Mouse (Mus musculus) hindbrain, postnatal 0 days (tissue): ENCODE measurements around the gene Gm9844. TPM values are rescaled to one million over a fixed set of nuclear protein-coding genes. Genes with fewer than 3 reads are reported as not detected.

Experiments used
- ATAC-seq: fragments of 200-750 bp; cut with Nextera tagmentation; 2 replicates; pipeline ENCODE4 v1.8.0; 2017; ENCODE audit warnings: mild to moderate bottlenecking, moderate TSS enrichment, moderate library complexity
- DNase-seq: peaks from one replicate; pipeline ENCODE4 v3.0.0-alpha.2; 2015; ENCODE audit warnings: low spot score
- H3K27ac ChIP-seq: fragments of 300-500 bp; sonication (generic); 2 replicates; pipeline ENCODE4 v1.5.1; 2014; ENCODE audit warnings: mild to moderate bottlenecking
- H3K27me3 ChIP-seq: fragments of 300-500 bp; sonication (generic); 2 replicates; pipeline ENCODE4 v1.6.1; 2014; ENCODE audit warnings: low read length, mixed read lengths; ENCODE audit not compliant: insufficient read depth
- H3K36me3 ChIP-seq: fragments of 300-500 bp; sonication (generic); 2 replicates; pipeline ENCODE4 v1.6.1; 2014; ENCODE audit warnings: low read length, mixed read lengths; ENCODE audit not compliant: insufficient read depth
- H3K4me1 ChIP-seq: fragments of 300-500 bp; sonication (generic); 2 replicates; pipeline ENCODE4 v1.6.1; 2014; ENCODE audit warnings: antibody characterized with exemption, low read length, mixed read lengths; ENCODE audit not compliant: insufficient read depth
- H3K4me2 ChIP-seq: fragments of 300-500 bp; sonication (generic); 2 replicates; pipeline ENCODE4 v1.6.1; 2014; ENCODE audit warnings: low read depth, mild to moderate bottlenecking, low read length, moderate library complexity, mixed read lengths
- H3K4me3 ChIP-seq: fragments of 300-500 bp; sonication (generic); 2 replicates; pipeline ENCODE4 v1.5.1; 2014; ENCODE audit warnings: low read length
- H3K9ac ChIP-seq: fragments of 300-500 bp; sonication (generic); replicated peaks from 2 replicates; pipeline ENCODE4 v1.6.1; 2014; ENCODE audit warnings: mild to moderate bottlenecking, low read length, moderate library complexity, mixed read lengths
- H3K9me3 ChIP-seq: fragments of 300-500 bp; sonication (generic); 2 replicates; pipeline ENCODE4 v1.6.1; 2016; ENCODE audit warnings: low read length, mixed read lengths
- CTCF ChIP-seq: IDR thresholded peaks from 2 replicates; pipeline ENCODE4 v1.5.1; 2016; ENCODE audit warnings: antibody characterized with exemption, control low read depth, low read depth
- WGBS: fragments of 180-500 bp; shearing (Covaris S2); extraction: QIAGEN DNeasy Blood & Tissue Kit; methylation state at CpG from one replicate; pipeline ENCODE4 v1.1.7; 2014; 5-methylcytosine and 5-hydroxymethylcytosine counted together
- polyA plus RNA-seq: library from polyadenylated mRNA; unstranded; fragments of >200 nt; fragmentation: Nextera tagmentation; extraction: Ambion mirVana; gene quantifications from 2 replicates; pipeline ENCODE4 v1.2.1, GENCODE M21; 2015
- total RNA-seq: library from RNA; depleted of rRNA; stranded (reverse); fragments of >200 nt; gene quantifications from 2 replicates; pipeline ENCODE4 v1.2.3, GENCODE M21; 2014

Gene Gm9844
- total and polyA plus RNA-seq, 2 experiments from 2014 or later: 2.5 to 32.5 TPM

GRCm38 (mm10) chr7:24862853-24863252 lies 840 bp downstream of the Gm9844 start:
- no peaks in the 10 kb centered on the region for H3K27me3 ChIP-seq
- no peak overlapping the region for H3K4me3 ChIP-seq
- ATAC-seq (no peak), DNase-seq (no peak)
- no peaks in the 10 kb centered on the region for H3K4me1 ChIP-seq
- H3K4me2 ChIP-seq: no peak overlapping the region
- no peak overlapping the region for H3K27ac ChIP-seq
- TF ChIP-seq CTCF: no peak
- no peak overlapping the region for H3K9ac ChIP-seq
- no peaks in the 10 kb centered on the region for H3K9me3 ChIP-seq
- no peaks in the 10 kb centered on the region for H3K36me3 ChIP-seq
- 85% methylated on average over 4 of the region's 4 CpGs for WGBS

GRCm38 (mm10) chr7:24864156-24864555 lies 2.1 kb downstream of the Gm9844 start:
- Histone ChIP-seq H3K4me3 (no peak overlapping the region), H3K9ac (no peak overlapping the region), H3K4me1 (no peaks in the 10 kb centered on the region), H3K9me3 (no peaks in the 10 kb centered on the region), H3K27me3 (no peaks in the 10 kb centered on the region), H3K4me2 (no peak overlapping the region), H3K36me3 (no peaks in the 10 kb centered on the region), H3K27ac (no peak overlapping the region)
- DNase-seq (no peak), ATAC-seq (no peak)
- no peak for TF ChIP-seq CTCF
- 22% methylated on average over 6 of the region's 6 CpGs for WGBS

- H3K27me3 ChIP-seq: no peaks in the 10 kb centered on the region
- ATAC-seq (no peak), DNase-seq (no peak)
- no peaks in the 10 kb centered on the region for H3K9me3 ChIP-seq
- 49% methylated on average over 17 of the region's 17 CpGs for WGBS
- no peaks in the 10 kb centered on the region for H3K4me1 ChIP-seq
- H3K27ac ChIP-seq: no peak overlapping the region
- H3K9ac ChIP-seq: no peak overlapping the region
- TF ChIP-seq CTCF: no peak
- no peak overlapping the region for H3K4me2 ChIP-seq
- no peaks in the 10 kb centered on the region for H3K36me3 ChIP-seq
- no peak overlapping the region for H3K4me3 ChIP-seq
Measured at GRCm38 (mm10) chr7:24869080-24869479, 7.1 kb downstream of the Gm9844 start.

GRCm38 (mm10) chr7:24869532-24870165 lies 7.6 kb downstream of the Gm9844 start, which contains the start of the genes Lypd4 and Dmrtc2:
TSS of gene Lypd4 (minus strand) at chr7:24869941.
TSS of gene Dmrtc2 (plus strand) at chr7:24870057.
- H3K27ac ChIP-seq: no peak within 1 kb of the TSS
- H3K4me2 ChIP-seq: no peak within 1 kb of the TSS
- ATAC-seq (peak; percentile 54; the same call in 1 of the 2 replicates), DNase-seq (no peak)
- TF ChIP-seq CTCF: no peak
- 52% methylated on average over 41 of the region's 41 CpGs for WGBS
- H3K27me3 ChIP-seq: no peaks in the 10 kb centered on the region
- no peak within 1 kb of the TSS for H3K9ac ChIP-seq
- H3K4me3 ChIP-seq: no peak within 1 kb of the TSS
- no peaks in the 10 kb centered on the region for H3K9me3 ChIP-seq
- no peaks in the 10 kb centered on the region for H3K36me3 ChIP-seq
- no peaks in the 10 kb centered on the region for H3K4me1 ChIP-seq

- DNase-seq (no peak), ATAC-seq (no peak)
- Histone ChIP-seq H3K4me2 (no peak overlapping the region), H3K27ac (no peak overlapping the region), H3K36me3 (no peaks in the 10 kb centered on the region), H3K4me1 (no peaks in the 10 kb centered on the region), H3K9ac (no peak overlapping the region), H3K4me3 (no peak overlapping the region), H3K27me3 (no peaks in the 10 kb centered on the region), H3K9me3 (no peaks in the 10 kb centered on the region)
- 86% methylated on average over 3 of the region's 3 CpGs for WGBS
- no peak for TF ChIP-seq CTCF
Measured at GRCm38 (mm10) chr7:24877588-24877987, 15.6 kb downstream of the Gm9844 start.

GRCm38 (mm10) chr7:24879620-24880019 lies 17.6 kb downstream of the Gm9844 start:
- no peak overlapping the region for H3K4me2 ChIP-seq
- 32% methylated on average over 2 of the region's 2 CpGs for WGBS
- no peaks in the 10 kb centered on the region for H3K36me3 ChIP-seq
- H3K4me3 ChIP-seq: no peak overlapping the region
- DNase-seq (no peak), ATAC-seq (no peak)
- no peak overlapping the region for H3K27ac ChIP-seq
- H3K27me3 ChIP-seq: no peaks in the 10 kb centered on the region
- H3K9ac ChIP-seq: no peak overlapping the region
- H3K9me3 ChIP-seq: no peaks in the 10 kb centered on the region
- no peak for TF ChIP-seq CTCF
- H3K4me1 ChIP-seq: no peaks in the 10 kb centered on the region

GRCm38 (mm10) chr7:24882416-24883199 lies 20.6 kb downstream of the Gm9844 start:
- no peak overlapping the region for H3K9ac ChIP-seq
- no peak for TF ChIP-seq CTCF
- H3K36me3 ChIP-seq: peaks cover 15% of the 10 kb centered on the region; the same call in 1 of the 2 replicates
- H3K27me3 ChIP-seq: no peaks in the 10 kb centered on the region
- H3K4me3 ChIP-seq: no peak overlapping the region
- H3K4me2 ChIP-seq: no peak overlapping the region
- no peaks in the 10 kb centered on the region for H3K9me3 ChIP-seq
- H3K27ac ChIP-seq: no peak overlapping the region
- peaks cover 15% of the 10 kb centered on the region for H3K4me1 ChIP-seq
- WGBS: 94% methylated on average over 9 of the region's 9 CpGs
- ATAC-seq: no peak
- DNase-seq: no peak
